Mouse (Mus musculus) limb, embryonic 10.5 days (tissue): ENCODE measurements around the gene Tbcb. TPM values are rescaled to one million over a fixed set of nuclear protein-coding genes. Genes with fewer than 3 reads are reported as not detected.
"Not testable (repeated sequence)": the region's sequence is repeated elsewhere in the genome, so short reads cannot be mapped to it uniquely, and the experiment has no call there.

Experiments used
- DNase-seq: peaks from one replicate; pipeline ENCODE4 v3.0.0-alpha.2; 2017; ENCODE audit warnings: low spot score
- H3K27ac ChIP-seq: fragments of 300-500 bp; sonication (generic); 2 replicates; pipeline ENCODE4 v1.5.1; 2016; ENCODE audit warnings: mild to moderate bottlenecking
- H3K27me3 ChIP-seq: fragments of 300-500 bp; sonication (generic); 2 replicates; pipeline ENCODE4 v1.6.1; 2016; ENCODE audit warnings: low read depth, mild to moderate bottlenecking; ENCODE audit not compliant: poor library complexity, severe bottlenecking
- H3K36me3 ChIP-seq: fragments of 300-500 bp; sonication (generic); 2 replicates; pipeline ENCODE4 v1.6.1; 2016; ENCODE audit warnings: mild to moderate bottlenecking, moderate library complexity
- H3K4me1 ChIP-seq: fragments of 300-500 bp; sonication (generic); 2 replicates; pipeline ENCODE4 v1.6.1; 2016
- H3K4me3 ChIP-seq: fragments of 300-500 bp; sonication (generic); 2 replicates; pipeline ENCODE4 v1.5.1; 2016; ENCODE audit warnings: mild to moderate bottlenecking, moderate library complexity
- H3K9me3 ChIP-seq: fragments of 300-500 bp; sonication (generic); replicated peaks from 2 replicates; pipeline ENCODE4 v1.6.1; 2016; ENCODE audit warnings: mild to moderate bottlenecking
- WGBS: fragments of 180-500 bp; shearing (Covaris S2); methylation state at CpG from one replicate; pipeline ENCODE4 v1.1.7; 2016; 5-methylcytosine and 5-hydroxymethylcytosine counted together
- polyA plus RNA-seq: library from polyadenylated mRNA; unstranded; fragments of >200 nt; fragmentation: Nextera tagmentation; extraction: Ambion mirVana; gene quantifications from 2 replicates; pipeline ENCODE4 v1.2.1, GENCODE M21; 2016

Gene Tbcb
- polyA plus RNA-seq, 1 experiment from 2014 or later: 261 TPM

GRCm38 (mm10) chr7:30251956-30252954 is 20.2 kb upstream of the Tbcb start:
- no peaks in the 10 kb centered on the region for H3K27me3 ChIP-seq
- H3K4me3 ChIP-seq: no peak overlapping the region
- H3K4me1 ChIP-seq: no peaks in the 10 kb centered on the region
- H3K36me3 ChIP-seq: peaks cover 74% of the 10 kb centered on the region
- H3K27ac ChIP-seq: no peak overlapping the region
- no peak for DNase-seq
- H3K9me3 ChIP-seq: no peaks in the 10 kb centered on the region
- WGBS: 89% methylated on average over 12 of the region's 12 CpGs

- H3K27ac ChIP-seq, H3K4me3 ChIP-seq, H3K27me3 ChIP-seq, H3K9me3 ChIP-seq, DNase-seq: not testable (repeated sequence)
- WGBS: 90% methylated on average over 3 of the region's 3 CpGs
- peaks cover 57% of the 10 kb centered on the region for H3K36me3 ChIP-seq
- peaks cover 10% of the 10 kb centered on the region for H3K4me1 ChIP-seq
These were observed 5.3 kb upstream of the Tbcb start for GRCm38 (mm10) chr7:30237374-30237773.

GRCm38 (mm10) chr7:30235625-30236024 is 3.6 kb upstream of the Tbcb start, which contains the start of gene Ovol3:
Gene Ovol3 (minus strand): TSS chr7:30235725.
- no peak within 1 kb of the TSS for H3K27ac ChIP-seq
- no peaks in the 10 kb centered on the region for H3K9me3 ChIP-seq
- peaks cover 18% of the 10 kb centered on the region for H3K4me1 ChIP-seq
- peaks cover 41% of the 10 kb centered on the region for H3K36me3 ChIP-seq
- no peak for DNase-seq
- 96% methylated on average over 4 of the region's 4 CpGs for WGBS
- no peak within 1 kb of the TSS for H3K4me3 ChIP-seq
- H3K27me3 ChIP-seq: no peaks in the 10 kb centered on the region

GRCm38 (mm10) chr7:30235091-30235490 is 3.0 kb upstream of the Tbcb start:
- Histone ChIP-seq H3K4me1 (peaks cover 19% of the 10 kb centered on the region), H3K36me3 (peaks cover 39% of the 10 kb centered on the region), H3K9me3 (no peaks in the 10 kb centered on the region), H3K4me3 (no peak overlapping the region), H3K27me3 (no peaks in the 10 kb centered on the region), H3K27ac (no peak overlapping the region)
- DNase-seq: no peak
- WGBS: 94% methylated on average over 8 of the region's 8 CpGs

GRCm38 (mm10) chr7:30234276-30234858 is 2.3 kb upstream of the Tbcb start:
- Histone ChIP-seq H3K4me3 (no peak overlapping the region), H3K27ac (no peak overlapping the region), H3K27me3 (no peaks in the 10 kb centered on the region), H3K9me3 (no peaks in the 10 kb centered on the region), H3K4me1 (peaks cover 19% of the 10 kb centered on the region), H3K36me3 (peaks cover 38% of the 10 kb centered on the region)
- no peak for DNase-seq
- WGBS: 96% methylated on average over 15 of the region's 15 CpGs

GRCm38 (mm10) chr7:30233387-30233786 is 1.3 kb upstream of the Tbcb start:
- DNase-seq: no peak
- Histone ChIP-seq H3K27me3 (no peaks in the 10 kb centered on the region), H3K36me3 (peaks cover 45% of the 10 kb centered on the region), H3K9me3 (no peaks in the 10 kb centered on the region), H3K4me3 (peak overlapping the region; percentile 84), H3K27ac (no peak overlapping the region), H3K4me1 (peaks cover 19% of the 10 kb centered on the region)
- 90% methylated on average over 20 of the region's 20 CpGs for WGBS

GRCm38 (mm10) chr7:30232631-30233148 is 618 bp upstream of the Tbcb start:
- Histone ChIP-seq H3K27me3 (no peaks in the 10 kb centered on the region), H3K9me3 (no peaks in the 10 kb centered on the region), H3K4me3 (peak overlapping the region; percentile 84), H3K36me3 (peaks cover 51% of the 10 kb centered on the region), H3K4me1 (peaks cover 19% of the 10 kb centered on the region), H3K27ac (peak overlapping the region; percentile 93)
- WGBS: 5% methylated on average over 24 of the region's 24 CpGs
- DNase-seq: peak; percentile 75

GRCm38 (mm10) chr7:30231328-30231668 is 774 bp downstream of the Tbcb start:
- WGBS: 1% methylated on average over 16 of the region's 16 CpGs
- Histone ChIP-seq H3K4me1 (peaks cover 19% of the 10 kb centered on the region), H3K36me3 (peaks cover 65% of the 10 kb centered on the region), H3K27ac (peak overlapping the region; percentile 93), H3K9me3 (no peaks in the 10 kb centered on the region), H3K27me3 (no peaks in the 10 kb centered on the region), H3K4me3 (peak overlapping the region; percentile 84)
- DNase-seq: no peak

- Histone ChIP-seq H3K27me3 (no peaks in the 10 kb centered on the region), H3K27ac (no peak overlapping the region), H3K4me1 (peaks cover 10% of the 10 kb centered on the region), H3K4me3 (no peak overlapping the region), H3K9me3 (no peaks in the 10 kb centered on the region), H3K36me3 (peaks cover 67% of the 10 kb centered on the region)
- no peak for DNase-seq
- 96% methylated on average over 12 of the region's 12 CpGs for WGBS
These were observed 7.9 kb downstream of the Tbcb start for GRCm38 (mm10) chr7:30224206-30224605.

- Histone ChIP-seq H3K27me3 (no peaks in the 10 kb centered on the region), H3K36me3 (peaks cover 49% of the 10 kb centered on the region)
- WGBS: 94% methylated on average over 5 of the region's 5 CpGs
These were observed 9.9 kb downstream of the Tbcb start for GRCm38 (mm10) chr7:30222205-30222604.

GRCm38 (mm10) chr7:30221433-30221832 is 10.6 kb downstream of the Tbcb start:
- Histone ChIP-seq H3K4me3 (no peak overlapping the region), H3K36me3 (peaks cover 41% of the 10 kb centered on the region), H3K27me3 (no peaks in the 10 kb centered on the region), H3K4me1 (peaks cover 17% of the 10 kb centered on the region), H3K27ac (no peak overlapping the region), H3K9me3 (no peaks in the 10 kb centered on the region)
- DNase-seq: no peak
- 92% methylated on average over 3 of the region's 3 CpGs for WGBS

More at GRCm38 (mm10) chr7:30222205-30222604, 9.9 kb downstream of the Tbcb start:
- no peak overlapping the region for H3K27ac ChIP-seq
- no peaks in the 10 kb centered on the region for H3K9me3 ChIP-seq
- no peak overlapping the region for H3K4me3 ChIP-seq
- DNase-seq: no peak
- H3K4me1 ChIP-seq: peaks cover 14% of the 10 kb centered on the region

- DNase-seq: no peak
- Histone ChIP-seq H3K36me3 (peaks cover 27% of the 10 kb centered on the region), H3K4me3 (peak overlapping the region; percentile 58), H3K27ac (peak overlapping the region; percentile 83; the same call in 1 of the 2 replicates), H3K27me3 (no peaks in the 10 kb centered on the region), H3K4me1 (peaks cover 17% of the 10 kb centered on the region), H3K9me3 (no peaks in the 10 kb centered on the region)
- 24% methylated on average over 11 of the region's 11 CpGs for WGBS
These were observed 12.1 kb downstream of the Tbcb start for GRCm38 (mm10) chr7:30220008-30220356.
